Mouse (Mus musculus) heart, adult 9 months (tissue): ENCODE measurements around the gene Ccdc92b.
A peak's percentile ranks its signal among the peaks of the same experiment; 100 is the strongest.

Experiments
- DNase-seq, 2 experiments: peaks; one replicate each; pipeline ENCODE4 v3.0.0; 2022; ENCODE audit warnings: low spot score in 2 of 2

The Ccdc92b gene

DNA sequence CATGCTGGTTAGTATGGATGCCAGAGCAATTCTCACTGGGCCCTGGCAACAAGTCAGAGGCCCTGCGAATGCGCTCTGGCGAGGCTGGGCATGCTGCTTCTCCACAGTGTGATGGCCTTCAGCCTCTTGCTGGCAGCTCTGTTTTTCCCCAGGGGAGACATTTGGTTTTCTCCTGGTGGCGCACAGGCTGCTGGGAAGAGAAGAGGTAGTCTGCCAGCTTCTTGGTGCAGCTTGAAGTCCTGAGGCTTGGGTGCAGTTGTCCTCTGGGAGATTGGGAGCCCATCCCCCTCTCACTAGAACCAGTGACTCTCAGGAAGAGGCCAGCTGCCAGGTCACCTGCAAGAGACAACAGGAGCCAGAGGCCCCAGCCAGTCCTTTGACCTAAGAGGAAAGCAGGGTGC is 33.4 kb downstream of the Ccdc92b start:
- DNase-seq = peak; percentile 60 to 67

DNA sequence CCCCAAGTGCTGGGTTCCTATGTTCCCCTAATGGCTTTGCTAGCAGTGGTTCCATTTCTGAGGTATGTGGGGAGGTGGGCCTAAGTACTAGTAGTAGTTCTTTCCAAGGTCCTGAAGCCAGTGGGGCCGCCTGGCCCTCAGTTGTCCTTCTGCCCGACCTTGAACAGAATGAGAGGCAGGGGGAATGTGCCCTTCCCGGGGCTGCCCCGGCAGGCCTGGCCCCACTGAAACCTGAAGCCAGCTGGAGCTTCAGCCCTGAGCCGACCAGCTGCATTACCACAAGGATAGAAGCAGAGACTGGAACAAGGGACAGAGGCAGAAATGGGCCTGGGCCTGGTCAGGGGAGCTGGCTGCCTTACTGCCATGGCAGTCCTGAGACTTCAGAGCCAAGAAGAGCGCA is 34.0 kb downstream of the Ccdc92b start:
- DNase-seq = peak; percentile 27 to 43

DNA sequence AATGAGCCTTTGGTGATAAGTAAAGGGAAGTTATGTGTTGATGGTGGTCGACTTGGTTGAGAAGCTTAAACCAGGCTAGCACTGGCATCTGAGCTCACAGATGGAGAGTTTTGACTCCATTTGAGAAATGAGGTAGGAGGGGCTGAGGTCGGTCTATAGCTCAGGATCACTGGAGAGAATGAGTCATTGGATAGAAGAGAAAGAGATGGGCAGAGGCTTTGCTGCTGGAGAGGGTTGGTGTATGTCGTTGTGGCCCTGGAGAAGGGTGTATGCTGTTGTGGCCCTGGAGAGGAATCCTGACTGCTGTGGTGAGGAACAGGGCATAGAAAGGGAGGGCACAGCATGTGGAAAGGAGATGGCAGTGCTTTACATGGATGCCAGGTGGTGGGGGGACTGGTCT is 36.5 kb downstream of the Ccdc92b start:
- no peak for DNase-seq

DNA sequence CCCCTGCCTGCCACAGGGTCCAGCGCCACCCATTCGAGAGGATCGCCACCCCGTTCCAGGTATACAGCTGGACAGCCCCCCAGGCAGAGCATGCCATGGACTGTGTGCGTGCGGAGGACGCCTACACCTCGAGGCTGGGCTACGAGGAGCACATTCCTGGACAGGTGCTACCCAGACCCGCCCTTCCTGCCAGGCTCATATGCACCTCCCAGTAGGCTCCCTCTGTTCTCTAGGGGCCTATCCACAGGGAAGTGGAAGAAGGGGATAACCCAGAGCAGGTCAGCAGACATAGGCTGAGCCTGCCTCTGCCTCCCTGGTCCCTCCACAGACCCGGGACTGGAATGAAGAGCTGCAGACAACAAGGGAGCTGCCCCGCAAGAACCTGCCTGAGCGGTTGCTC is 40.9 kb downstream of the Ccdc92b start:
- no peak for DNase-seq

DNA sequence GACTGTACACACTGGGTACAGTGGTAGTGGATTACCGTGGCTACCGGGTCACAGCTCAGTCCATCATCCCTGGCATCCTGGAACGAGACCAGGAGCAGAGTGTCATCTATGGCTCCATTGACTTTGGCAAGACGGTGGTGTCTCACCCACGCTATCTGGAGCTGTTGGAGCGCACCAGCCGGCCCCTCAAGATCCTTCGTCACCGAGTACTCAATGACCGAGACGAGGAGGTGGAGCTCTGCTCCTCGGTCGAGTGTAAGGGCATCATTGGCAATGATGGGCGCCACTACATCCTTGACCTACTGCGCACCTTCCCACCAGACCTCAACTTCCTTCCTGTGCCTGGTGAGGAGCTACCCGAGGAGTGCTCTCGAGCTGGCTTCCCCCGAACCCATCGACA is 42.2 kb downstream of the Ccdc92b start:
- no peak for DNase-seq

DNA sequence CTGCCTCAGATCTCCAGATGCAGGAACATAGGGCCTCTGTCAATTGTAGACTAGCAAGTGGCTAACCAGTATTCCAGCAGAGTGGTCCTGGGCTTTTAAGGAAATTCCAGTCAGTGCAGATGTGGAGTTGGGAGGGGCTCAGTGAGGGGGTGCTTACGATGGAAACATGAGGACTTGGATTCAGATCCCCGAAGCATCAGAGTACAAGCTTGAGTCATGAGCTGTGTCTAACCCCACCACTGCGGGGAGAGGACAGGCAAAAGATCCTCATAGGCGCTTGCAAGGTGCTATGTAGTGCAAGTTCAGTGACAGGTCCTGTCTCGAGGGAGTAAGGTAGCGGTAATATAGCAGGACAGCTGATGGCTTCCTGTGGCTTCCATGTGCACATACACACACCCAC is 42.8 kb downstream of the Ccdc92b start:
- no peak for DNase-seq

DNA sequence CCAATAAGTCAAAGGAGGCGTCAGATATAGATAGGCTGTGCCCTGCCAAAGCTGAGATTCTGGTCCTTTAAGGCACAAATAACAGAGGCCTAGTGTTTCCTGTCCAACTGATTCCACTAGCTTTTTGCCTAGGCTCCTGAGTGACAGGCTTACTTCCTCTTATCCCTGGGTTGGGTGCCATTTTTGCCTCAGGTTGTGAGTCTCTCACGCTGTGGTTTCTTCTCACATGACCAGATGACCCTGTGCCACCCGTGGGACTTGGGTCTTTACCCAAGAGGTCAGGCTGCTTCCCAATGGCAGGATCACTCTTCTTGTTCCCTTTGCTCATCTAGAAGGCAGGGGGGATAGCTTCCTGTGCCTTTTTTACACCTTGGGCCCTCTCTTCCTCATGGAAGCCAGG is 44.9 kb downstream of the Ccdc92b start:
- DNase-seq = no peak

DNA sequence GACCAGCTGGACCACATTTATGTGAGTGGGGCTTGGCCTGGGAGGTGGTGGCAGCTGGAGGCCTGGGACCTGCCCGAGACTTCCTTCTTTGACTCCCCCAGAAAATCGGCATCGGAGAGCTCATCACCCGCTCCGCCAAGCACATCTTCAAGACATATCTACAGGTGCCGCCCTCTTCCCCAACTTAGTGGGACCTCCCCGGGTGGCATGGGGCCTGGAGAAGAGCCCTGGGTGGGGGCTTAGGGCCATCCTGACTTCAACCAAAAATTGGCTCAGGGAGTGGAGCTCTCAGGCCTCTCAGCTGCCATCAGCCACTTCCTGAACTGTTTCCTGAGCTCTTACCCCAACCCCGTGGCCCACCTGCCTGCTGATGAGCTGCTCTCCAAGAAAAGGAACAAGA is 45.5 kb downstream of the Ccdc92b start:
- DNase-seq = no peak

DNA sequence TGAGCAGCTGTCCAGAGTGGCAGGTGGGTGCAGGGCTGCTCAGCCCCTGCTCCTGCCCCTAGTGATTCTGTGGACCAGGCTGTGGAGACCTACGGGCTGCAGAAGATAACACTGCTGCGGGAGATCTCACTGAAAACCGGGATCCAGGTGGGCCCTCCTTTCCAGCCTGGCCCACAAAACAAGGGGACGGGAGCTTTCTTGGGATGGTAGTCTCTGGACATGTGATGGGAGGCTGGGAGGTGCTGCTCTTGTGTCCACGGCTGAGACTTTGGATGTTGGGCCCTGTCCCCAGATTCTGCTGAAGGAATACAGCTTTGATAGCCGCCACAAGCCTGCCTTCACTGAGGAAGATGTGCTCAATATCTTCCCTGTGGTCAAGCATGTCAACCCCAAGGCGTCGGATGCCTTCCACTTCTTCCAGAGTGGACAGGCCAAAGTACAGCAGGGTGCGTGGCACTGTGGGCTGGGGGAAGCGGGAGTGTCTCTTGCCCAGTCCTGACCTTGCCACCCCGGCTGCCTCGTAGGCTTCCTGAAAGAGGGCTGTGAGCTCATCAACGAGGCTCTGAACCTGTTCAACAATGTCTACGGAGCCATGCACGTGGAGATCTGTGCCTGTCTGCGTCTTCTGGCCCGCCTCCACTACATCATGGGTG is 46.4 kb downstream of the Ccdc92b start:
- no peak for DNase-seq

DNA sequence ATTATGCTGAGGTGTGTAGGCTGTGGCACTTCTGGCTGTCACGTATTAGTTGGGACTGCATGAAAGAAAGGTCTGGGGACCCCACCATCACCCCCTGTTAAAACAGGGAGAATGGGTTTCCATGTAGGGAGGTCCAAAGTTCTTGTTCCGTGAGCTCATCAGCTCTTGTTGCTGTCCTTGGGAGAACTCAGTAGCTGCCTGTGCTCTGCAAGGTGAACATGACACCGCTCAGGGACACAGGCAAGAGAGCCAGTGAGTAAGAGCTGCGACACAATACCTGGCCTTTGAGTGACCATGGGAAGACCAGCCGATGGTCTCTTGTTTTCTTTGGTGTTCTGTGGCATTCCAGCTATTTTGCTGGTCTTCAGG is 46.9 kb downstream of the Ccdc92b start:
- no peak for DNase-seq

DNA sequence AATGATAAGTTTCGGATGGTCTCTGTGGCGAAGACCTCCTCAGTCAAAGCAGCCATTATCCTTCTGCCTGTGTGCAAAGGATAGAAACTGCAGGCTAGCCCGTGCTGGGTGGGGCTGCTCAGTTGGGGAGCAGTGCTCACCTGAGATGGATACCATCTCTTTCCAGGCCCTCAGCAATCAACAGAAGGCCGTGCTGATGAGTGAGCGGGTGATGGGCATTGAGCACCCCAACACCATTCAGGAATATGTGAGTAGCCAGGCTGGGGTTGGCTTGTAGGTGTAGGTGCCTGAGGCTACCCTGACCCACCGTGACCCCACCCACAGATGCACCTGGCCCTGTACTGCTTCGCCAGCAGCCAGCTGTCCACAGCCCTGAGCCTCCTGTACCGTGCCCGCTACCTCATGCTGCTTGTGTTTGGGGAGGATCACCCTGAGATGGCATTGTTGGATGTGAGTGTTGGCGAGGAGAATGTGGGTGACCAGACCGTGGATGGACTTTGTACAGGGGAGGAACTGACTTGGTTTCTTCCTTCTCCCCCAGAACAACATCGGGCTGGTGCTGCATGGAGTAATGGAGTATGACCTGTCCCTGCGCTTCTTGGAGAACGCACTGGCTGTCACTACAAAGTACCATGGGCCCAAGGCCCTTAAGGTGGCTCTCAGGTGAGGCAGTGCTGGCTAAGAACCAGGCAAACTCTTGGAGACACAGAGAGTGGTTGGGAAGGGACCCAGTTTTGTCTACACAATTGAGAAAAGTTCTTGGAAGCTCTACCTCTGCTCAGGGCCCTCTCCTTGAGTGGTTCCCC is 47.6 kb downstream of the Ccdc92b start:
- DNase-seq = no peak

DNA sequence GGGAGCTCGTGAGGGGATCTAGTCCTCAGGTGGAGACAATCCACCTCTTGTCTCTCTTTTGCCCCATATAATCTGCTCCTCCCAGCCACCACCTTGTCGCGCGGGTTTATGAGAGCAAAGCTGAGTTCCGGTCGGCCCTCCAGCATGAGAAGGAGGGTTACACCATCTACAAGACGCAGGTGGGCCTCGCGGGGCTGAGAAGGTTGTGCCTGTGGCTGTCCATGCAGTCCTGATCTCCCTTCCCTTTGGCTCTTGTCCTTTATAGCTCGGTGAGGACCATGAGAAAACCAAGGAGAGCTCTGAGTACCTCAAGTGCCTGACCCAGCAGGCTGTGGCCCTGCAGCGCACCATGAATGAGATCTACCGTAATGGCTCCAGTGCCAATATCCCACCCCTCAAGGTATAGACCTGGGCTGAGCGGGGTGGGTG is 48.2 kb downstream of the Ccdc92b start:
- DNase-seq = no peak

DNA sequence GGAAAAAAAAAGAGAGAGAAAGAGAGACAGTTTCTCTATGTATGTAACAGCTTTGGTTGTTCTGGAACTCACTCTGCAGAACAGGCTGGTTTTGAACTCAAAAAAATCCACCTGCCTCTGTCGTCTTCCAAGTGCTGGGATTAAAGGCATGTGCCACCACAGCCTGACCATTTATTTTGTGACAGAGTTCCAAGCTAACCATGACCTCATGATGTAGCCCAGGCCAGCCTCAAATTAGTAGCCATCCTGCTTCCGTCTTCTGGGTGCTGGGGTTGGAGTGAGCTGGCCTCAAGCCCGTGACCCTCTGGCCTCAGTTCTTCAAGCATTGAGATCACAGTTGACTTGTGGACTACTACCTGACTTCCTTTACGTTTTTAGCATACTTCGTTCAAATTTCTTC is 49.1 kb downstream of the Ccdc92b start:
- no peak for DNase-seq

DNA sequence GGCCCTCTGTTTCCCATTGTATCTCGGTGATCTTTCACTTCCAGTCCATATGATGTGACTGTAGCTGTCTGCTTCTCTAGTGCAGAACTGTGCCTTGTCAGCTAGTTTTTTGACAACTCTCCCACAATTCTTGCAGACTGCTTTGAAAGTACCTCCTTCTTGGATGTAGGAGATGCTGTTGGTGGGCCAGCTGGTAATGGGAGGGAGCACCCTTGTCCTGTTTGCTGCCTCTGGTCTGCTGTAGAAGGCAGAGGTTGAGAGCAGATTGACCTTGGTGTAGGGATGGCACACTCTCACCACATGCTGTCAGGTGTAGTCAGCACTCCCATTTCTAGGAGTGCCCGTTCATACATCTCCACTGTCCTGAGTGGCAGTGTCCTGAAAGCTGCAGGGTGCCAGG is 49.6 kb downstream of the Ccdc92b start:
- no peak for DNase-seq

DNA sequence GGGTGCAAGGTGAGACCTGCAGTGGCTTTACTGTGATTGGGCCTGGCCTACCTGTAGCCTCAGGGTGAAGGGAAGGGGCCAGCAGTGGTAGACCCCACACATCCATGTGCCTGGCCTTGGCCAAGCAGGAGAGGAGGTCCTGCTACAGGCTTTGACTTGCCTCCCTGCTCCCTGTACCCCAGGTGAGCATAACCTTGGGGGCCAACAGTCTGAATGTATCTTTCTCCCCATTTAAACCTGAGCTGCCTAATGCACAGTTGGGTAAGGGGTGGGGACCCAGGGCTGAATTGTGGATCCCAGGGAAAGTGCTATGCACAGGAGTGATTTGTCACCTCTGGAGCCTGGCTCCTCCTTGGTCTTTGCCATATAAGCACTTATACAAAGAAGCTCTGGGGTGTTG is 50.7 kb downstream of the Ccdc92b start:
- DNase-seq = no peak

DNA sequence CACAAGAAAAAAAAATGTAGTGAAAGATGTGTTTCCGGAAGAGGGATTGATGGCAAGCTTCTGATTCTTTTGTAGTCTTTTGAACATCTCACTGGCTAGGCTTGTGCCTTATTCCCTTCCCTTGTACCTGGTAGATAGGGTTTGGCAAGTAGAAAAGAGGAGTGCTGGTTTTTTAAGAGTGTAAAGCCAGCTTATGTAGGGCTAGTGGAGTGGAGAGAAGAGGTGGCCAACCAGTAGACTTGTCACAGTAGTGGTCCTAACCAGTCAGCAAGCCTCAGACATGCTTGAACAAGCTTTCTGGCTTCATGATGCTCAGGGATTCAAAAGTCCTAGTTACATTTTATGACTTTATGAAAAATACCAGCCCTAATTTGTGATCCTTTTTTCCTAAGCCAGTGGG is 51.6 kb downstream of the Ccdc92b start:
- DNase-seq = no peak

DNA sequence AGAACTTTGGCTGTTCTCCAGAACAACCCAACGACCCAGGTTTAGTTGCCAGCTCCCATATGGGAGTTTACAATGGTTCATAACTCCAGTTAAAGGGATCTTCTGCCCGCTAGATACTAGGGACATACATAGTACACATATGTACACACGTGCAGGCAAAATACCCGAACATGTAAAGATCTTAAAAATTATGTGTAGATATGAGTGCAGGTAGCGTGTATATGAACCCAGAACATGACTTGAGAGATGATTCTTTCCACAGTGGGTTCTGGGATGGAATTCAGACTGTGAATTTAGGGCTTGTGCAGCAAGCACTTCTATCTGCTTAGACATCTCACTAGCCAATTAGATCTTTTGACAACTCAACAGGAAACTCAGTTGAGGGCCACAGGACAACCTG is 52.4 kb downstream of the Ccdc92b start:
- no peak for DNase-seq

DNA sequence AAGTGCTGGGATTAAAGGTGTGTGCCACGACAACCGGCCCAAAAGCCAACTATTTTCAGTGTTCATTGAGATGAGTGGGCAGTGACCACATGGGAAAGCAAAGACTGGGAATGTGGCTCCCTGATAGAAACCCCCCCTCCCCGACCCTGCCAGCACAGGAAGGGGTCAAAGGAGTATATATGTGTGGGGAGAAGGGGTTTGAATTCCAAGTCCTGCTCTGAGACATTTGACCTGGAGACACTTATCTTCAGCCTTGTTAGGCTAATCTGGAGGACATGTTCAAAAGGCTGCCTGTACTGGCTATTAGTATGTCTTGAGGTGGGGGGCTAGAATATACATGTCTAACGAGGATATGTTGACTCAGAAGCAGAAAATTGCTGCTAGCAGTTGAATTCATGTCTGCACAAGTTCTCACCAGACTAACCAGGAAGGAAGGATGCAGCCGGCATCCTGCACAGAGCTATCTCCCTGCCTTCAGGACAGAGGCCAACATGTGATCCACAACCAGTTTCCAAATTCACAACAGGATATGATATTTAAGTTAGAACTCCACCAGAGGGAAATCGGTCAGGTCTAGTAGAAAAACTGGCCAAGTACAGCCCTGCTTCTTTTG is 53.6 kb downstream of the Ccdc92b start:
- DNase-seq = no peak

DNA sequence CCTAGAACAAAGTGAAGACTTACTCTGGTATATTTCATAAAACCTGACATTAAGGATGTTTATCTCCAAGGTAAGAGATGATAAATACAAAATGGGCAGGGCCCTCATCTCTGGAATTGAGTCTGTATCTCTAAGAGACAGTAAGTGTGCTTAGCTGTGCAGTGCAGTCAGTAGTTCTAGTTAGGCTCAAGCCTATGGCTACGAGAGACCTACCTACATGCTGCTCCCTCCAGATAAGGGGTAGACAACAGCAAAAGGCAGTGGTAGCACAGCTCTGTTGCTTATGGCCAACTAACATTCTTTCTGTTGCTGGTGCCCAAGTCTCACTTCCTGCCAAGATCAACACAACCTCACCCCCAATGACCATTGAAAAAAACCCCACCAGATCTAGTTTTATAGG is 54.2 kb downstream of the Ccdc92b start:
- DNase-seq = no peak

DNA sequence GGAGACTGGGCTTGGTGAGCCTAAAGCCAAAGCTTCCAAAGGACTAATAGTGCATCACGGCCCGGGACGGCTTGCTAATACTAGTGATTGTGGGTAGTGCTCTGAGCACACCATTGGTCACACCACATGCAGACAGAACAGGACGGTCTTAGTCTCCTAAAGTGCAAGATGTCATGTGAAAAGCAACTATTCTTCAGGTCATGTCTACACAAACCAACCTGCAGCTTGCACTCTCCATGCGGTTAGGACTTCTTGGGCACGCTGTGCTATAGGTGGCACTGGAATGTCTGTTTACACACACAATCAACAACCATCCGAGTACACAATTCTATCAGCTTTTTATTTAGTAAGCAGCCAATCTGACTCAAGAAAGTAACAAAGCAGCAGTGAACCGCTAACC is 55.3 kb downstream of the Ccdc92b start:
- no peak for DNase-seq

DNA sequence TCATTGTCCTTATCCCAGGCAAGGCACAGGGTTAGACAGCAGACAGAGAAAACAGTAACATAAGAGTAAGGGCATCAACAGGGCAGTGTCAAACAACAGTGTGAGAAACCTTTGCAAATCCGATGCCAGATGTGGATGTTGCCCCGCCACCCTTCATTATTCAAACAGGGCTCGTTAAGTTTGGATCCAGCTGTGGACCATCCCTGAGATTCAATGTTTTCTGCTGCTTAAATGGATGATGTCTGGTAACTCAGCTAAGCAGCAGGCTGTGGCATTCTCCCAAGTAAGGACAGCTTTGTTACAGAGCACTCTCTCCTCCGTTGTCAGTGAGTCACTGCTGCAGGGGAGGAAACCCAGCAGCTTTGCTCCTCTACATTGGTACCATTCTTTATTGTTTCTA is 55.8 kb downstream of the Ccdc92b start:
- no peak for DNase-seq
